Mouse (Mus musculus) stomach, embryonic 15.5 days (tissue): ENCODE measurements around the gene Fkbp2. TPM values are rescaled to one million over a fixed set of nuclear protein-coding genes. Genes with fewer than 3 reads are reported as not detected.
A peak's percentile ranks its signal among the peaks of the same experiment; 100 is the strongest.

Source experiments
- ATAC-seq: fragments of 200-750 bp; cut with Nextera tagmentation; 2 replicates; pipeline ENCODE4 v1.8.0; 2017; ENCODE audit warnings: low read depth, moderate number of reproducible peaks, moderate TSS enrichment; ENCODE audit not compliant: insufficient read depth, low FRiP score
- H3K27ac ChIP-seq: fragments of 300-500 bp; sonication (generic); 2 replicates; pipeline ENCODE4 v1.5.1; 2015; ENCODE audit warnings: mild to moderate bottlenecking, inconsistent platforms
- H3K27me3 ChIP-seq: fragments of 300-500 bp; sonication (generic); replicated peaks from 2 replicates; pipeline ENCODE4 v1.6.1; 2015; ENCODE audit warnings: inconsistent platforms
- H3K36me3 ChIP-seq: fragments of 300-500 bp; sonication (generic); 2 replicates; pipeline ENCODE4 v1.6.1; 2015; ENCODE audit warnings: inconsistent platforms
- H3K4me1 ChIP-seq: fragments of 300-500 bp; sonication (generic); 2 replicates; pipeline ENCODE4 v1.6.1; 2015; ENCODE audit warnings: inconsistent platforms
- H3K4me2 ChIP-seq: fragments of 300-500 bp; sonication (generic); 2 replicates; pipeline ENCODE4 v1.6.1; 2015; ENCODE audit warnings: mild to moderate bottlenecking, inconsistent platforms
- H3K4me3 ChIP-seq: fragments of 300-500 bp; sonication (generic); replicated peaks from 2 replicates; pipeline ENCODE4 v1.5.1; 2015; ENCODE audit warnings: inconsistent platforms
- H3K9ac ChIP-seq: fragments of 300-500 bp; sonication (generic); 2 replicates; pipeline ENCODE4 v1.6.1; 2015; ENCODE audit warnings: inconsistent platforms
- H3K9me3 ChIP-seq: fragments of 300-500 bp; sonication (generic); 2 replicates; pipeline ENCODE4 v1.6.1; 2016; ENCODE audit warnings: inconsistent platforms
- WGBS: fragments of 180-500 bp; shearing (Covaris S2); methylation state at CpG from one replicate; pipeline ENCODE4 v1.1.7; 2015; 5-methylcytosine and 5-hydroxymethylcytosine counted together
- polyA plus RNA-seq: library from polyadenylated mRNA; unstranded; fragments of >200 nt; fragmentation: Nextera tagmentation; extraction: Ambion mirVana; gene quantifications from 2 replicates; pipeline ENCODE4 v1.2.1, GENCODE M21; 2015

The Fkbp2 gene
- polyA plus RNA-seq, result 156 and 163 TPM in 2 replicates

GRCm38 (mm10) chr19:6980381-6981093 lies at the start of gene Fkbp2:
Fkbp2 (minus strand) TSS chr19:6980501.
- peak; percentile 87 for ATAC-seq
- Histone ChIP-seq H3K36me3 (peaks cover 22% of the 10 kb centered on the region; the same call in 1 of the 2 replicates), H3K9me3 (no peaks in the 10 kb centered on the region), H3K4me3 (peak within 1 kb of the TSS; percentile 75), H3K27ac (peak within 1 kb of the TSS; percentile 95), H3K4me1 (peaks cover 39% of the 10 kb centered on the region), H3K27me3 (no peaks in the 10 kb centered on the region), H3K9ac (peak within 1 kb of the TSS; percentile 66), H3K4me2 (peak within 1 kb of the TSS; percentile 89)
- 1% methylated on average over 38 of the region's 38 CpGs for WGBS

GRCm38 (mm10) chr19:7029531-7029930 lies 49.2 kb upstream of the Fkbp2 start:
- H3K36me3 ChIP-seq, result peaks cover 79% of the 10 kb centered on the region
- WGBS, result 94% methylated on average over 5 of the region's 5 CpGs

DNA sequence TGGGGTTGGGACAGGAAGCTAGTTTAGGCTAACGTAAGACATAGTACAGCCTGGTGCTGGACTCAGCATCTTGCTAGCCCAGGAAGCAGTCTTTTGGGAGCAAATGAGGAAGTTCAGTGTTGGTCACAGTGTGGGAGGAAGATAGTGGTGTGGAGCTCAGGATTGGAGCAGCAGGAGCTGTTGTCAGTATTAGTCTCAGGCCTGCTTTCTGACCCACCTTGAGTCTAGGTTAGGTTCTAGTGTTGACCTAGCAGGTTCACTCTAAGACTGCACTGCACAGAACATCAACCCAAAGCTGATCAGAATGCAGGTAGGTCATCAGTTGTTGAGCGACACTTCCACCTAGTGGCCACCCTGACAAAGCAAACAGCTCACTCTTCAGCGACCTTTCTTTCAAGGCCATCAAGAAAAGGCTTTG lies 39.9 kb upstream of the Fkbp2 start:
- 47% methylated on average over 3 of the region's 3 CpGs for WGBS
- H3K36me3 ChIP-seq, result peaks cover 48% of the 10 kb centered on the region
- no peak overlapping the region for H3K4me3 ChIP-seq
- no peak overlapping the region for H3K4me2 ChIP-seq
- no peaks in the 10 kb centered on the region for H3K27me3 ChIP-seq
- no peaks in the 10 kb centered on the region for H3K9me3 ChIP-seq
- no peak overlapping the region for H3K9ac ChIP-seq
- no peak; the same call in 1 of the 2 replicates for ATAC-seq
- H3K4me1 ChIP-seq, result no peaks in the 10 kb centered on the region
- 0 out of 2 replicates have a peak overlapping the region, but pooled peaks have one; percentile 8 for H3K27ac ChIP-seq

More at GRCm38 (mm10) chr19:7029531-7029930, 49.2 kb upstream of the Fkbp2 start:
- no peak overlapping the region for H3K27ac ChIP-seq
- ATAC-seq, result no peak
- H3K4me3 ChIP-seq, result no peak overlapping the region
- H3K9ac ChIP-seq, result no peak overlapping the region
- H3K4me2 ChIP-seq, result no peak overlapping the region
- no peaks in the 10 kb centered on the region for H3K9me3 ChIP-seq
- no peaks in the 10 kb centered on the region for H3K27me3 ChIP-seq
- H3K4me1 ChIP-seq, result no peaks in the 10 kb centered on the region

DNA sequence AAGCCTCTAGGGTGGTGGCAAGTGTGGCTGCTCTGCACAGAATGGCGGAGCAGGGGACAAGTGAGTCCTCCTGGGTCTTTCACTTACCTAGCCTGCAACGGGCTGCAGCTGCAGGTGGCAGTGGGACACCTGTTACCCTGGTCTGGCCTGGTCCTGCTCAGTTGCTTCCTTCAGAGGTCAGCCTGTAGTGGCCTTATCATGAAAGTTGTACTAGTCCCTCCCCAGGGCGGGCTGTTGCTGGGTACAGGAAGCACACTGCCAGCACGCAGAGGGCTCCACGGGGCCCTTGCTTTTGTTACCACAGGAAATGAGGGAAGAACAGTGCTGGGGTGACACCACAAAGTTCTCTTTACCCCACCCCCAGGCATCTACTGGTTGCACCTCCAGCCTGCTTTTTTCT lies 38.9 kb upstream of the Fkbp2 start, which contains the start of gene Fermt3:
Fermt3 (minus strand) TSS at position 279 of the 400 bp plus-strand sequence.
- Histone ChIP-seq H3K4me1 (no peaks in the 10 kb centered on the region), H3K36me3 (peaks cover 38% of the 10 kb centered on the region), H3K9ac (no peak within 1 kb of the TSS), H3K27ac (peak within 1 kb of the TSS; percentile 9), H3K9me3 (no peaks in the 10 kb centered on the region), H3K4me2 (no peak within 1 kb of the TSS), H3K4me3 (peak within 1 kb of the TSS; percentile 16), H3K27me3 (no peaks in the 10 kb centered on the region)
- peak; percentile 76 for ATAC-seq
- 64% methylated on average over 5 of the region's 5 CpGs for WGBS

DNA sequence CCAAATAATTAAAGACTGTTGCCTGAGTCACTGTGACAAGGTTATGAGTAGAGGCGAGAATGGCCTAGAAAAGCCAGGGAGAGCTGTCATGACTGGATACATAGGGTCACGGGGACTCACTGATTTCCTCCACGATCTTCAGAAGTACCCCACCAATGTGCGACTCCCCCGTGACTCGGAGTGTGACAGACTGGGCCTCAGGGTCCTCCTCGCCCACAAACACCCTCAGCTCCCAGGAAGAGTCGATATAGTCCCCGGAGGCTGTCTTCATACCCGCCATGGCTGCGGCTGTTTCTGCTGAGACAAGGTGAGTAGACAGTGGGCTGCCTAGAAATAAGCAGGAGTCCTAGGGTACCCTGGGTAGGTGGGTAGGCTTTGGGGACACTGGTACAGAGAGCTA lies 38.2 kb upstream of the Fkbp2 start:
- H3K27me3 ChIP-seq, result no peaks in the 10 kb centered on the region
- ATAC-seq, result no peak; the same call in 1 of the 2 replicates
- peak overlapping the region; percentile 16 for H3K4me3 ChIP-seq
- H3K9me3 ChIP-seq, result no peaks in the 10 kb centered on the region
- H3K4me1 ChIP-seq, result no peaks in the 10 kb centered on the region
- no peak overlapping the region for H3K4me2 ChIP-seq
- peak overlapping the region; percentile 9 for H3K27ac ChIP-seq
- H3K36me3 ChIP-seq, result peaks cover 34% of the 10 kb centered on the region
- H3K9ac ChIP-seq, result no peak overlapping the region
- 78% methylated on average over 11 of the region's 11 CpGs for WGBS

DNA sequence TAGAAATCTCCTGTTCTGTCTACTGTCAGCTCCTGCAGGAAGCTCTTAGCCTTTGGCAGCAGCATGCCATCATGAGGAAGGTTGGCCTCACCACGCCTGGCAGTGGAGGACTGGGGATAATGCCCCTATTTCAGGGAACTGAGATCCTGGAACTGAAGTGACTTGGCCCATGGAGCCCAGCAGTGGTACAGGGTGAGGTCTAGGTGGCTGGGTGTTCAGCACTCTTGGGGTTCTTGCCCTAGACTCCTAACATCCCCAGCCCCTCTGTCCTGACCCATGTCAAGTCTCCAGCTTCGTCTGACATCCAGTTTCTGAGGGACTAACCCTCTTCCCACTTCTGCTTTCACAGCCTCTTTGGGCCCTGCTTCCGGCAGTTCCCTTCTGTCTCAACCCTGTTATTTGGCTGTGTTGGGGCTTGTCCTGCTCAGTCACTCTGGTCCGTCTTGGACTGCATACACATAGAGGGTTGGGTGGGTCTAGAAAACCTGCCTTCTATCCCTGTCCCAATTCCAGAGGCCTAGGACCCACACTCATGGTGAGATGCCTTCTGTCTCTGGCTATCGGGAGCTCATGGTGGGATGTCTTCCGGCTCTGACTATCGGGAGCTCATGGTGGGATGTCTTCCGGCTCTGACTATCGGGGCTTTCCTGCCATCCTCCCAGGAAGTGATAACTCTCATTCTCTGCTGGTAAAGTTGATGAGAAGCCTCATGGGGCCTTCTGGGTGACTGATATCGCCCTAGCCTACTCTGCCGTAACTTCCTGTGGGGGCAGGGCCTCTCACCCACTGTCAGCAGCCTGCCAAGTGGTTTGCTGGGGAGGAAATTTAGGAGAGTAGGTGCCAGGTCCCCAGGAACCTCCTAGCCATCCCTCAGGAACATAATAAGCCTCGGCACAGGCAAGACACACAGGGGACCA lies 37.5 kb upstream of the Fkbp2 start:
- peak overlapping the region; percentile 16; the same call in 1 of the 2 replicates for H3K4me3 ChIP-seq
- H3K9me3 ChIP-seq, result no peaks in the 10 kb centered on the region
- peaks cover 29% of the 10 kb centered on the region for H3K36me3 ChIP-seq
- peak overlapping the region; percentile 44 for H3K27ac ChIP-seq
- ATAC-seq, result peak; percentile 61; the same call in 1 of the 2 replicates
- WGBS, result 73% methylated on average over 12 of the region's 12 CpGs
- H3K4me1 ChIP-seq, result no peaks in the 10 kb centered on the region
- H3K4me2 ChIP-seq, result no peak overlapping the region
- no peaks in the 10 kb centered on the region for H3K27me3 ChIP-seq
- no peak overlapping the region for H3K9ac ChIP-seq

DNA sequence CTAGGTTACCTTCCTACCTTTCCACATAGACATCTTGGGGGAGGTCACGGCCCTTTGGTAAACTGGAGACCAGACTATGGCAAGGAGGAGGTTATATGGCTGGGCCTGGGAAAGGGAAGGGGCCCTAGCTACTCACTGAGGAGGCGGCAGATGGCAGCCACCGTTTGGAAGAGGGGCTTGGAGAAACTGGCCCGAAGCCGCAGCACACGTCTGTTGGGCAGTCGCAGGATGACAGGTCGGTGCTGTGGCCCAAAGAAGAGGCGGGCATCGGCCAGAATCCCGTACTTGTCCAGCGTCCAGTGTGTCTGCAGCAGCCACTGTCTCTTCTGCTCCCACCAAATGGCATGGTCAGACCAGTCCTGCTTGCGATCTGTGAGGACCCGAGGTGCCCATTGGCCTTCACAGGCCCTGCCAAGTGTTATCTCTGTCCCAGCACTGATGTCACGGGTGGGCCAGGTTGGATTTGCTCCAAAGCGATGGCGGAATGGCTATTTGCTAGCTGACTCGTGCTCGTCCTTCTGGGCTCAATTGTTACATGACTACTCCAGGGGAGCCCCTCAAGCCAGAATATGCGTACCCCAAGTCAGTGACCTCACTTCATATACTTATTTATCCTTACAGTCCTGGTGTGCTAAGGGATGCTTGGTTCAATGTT lies 34.3 kb upstream of the Fkbp2 start:
- H3K4me3 ChIP-seq, result no peak overlapping the region
- no peaks in the 10 kb centered on the region for H3K36me3 ChIP-seq
- ATAC-seq, result no peak
- 90% methylated on average over 20 of the region's 20 CpGs for WGBS
- H3K27me3 ChIP-seq, result no peaks in the 10 kb centered on the region
- no peaks in the 10 kb centered on the region for H3K9me3 ChIP-seq
- no peak overlapping the region for H3K4me2 ChIP-seq
- H3K27ac ChIP-seq, result no peak overlapping the region
- H3K9ac ChIP-seq, result no peak overlapping the region
- no peaks in the 10 kb centered on the region for H3K4me1 ChIP-seq

DNA sequence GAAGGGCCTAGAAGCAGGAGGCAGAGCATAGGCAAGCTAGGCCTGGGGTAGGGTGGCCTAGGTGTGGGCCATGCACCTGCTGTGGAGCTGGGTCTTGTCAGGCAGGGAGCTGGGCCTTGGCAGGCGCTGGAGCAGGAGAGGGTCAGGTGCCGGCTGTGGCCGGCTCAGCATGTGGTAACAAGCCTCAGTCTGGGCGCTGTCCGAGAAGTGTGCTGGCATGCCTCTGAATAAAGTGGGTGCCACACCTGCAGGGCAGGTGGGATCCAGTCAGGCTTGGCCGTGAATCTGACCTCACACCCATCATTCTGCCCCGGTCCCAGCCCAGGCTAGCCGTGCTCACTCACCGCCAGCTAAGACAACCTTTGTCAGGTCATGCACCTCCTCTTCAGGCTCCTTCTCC lies 33.7 kb upstream of the Fkbp2 start:
- no peak for ATAC-seq

DNA sequence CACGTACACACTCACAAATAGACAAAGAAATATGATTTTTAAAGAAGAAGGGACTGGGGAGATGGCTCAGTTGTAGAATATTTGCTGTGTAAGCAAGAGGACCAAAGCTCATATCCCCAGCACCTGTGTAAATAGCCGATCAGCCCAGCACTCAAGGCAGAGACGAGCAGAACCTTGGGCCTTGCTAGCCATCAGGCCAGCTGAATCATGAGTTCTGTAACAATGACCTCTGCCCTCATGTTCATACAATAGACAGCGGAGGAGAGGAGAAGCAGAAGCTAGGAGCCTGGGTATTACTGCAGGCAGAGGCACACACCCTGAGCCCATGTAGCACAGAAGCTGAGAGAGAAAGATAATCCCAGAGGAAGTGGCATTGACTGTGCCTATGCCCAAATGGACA lies 32.1 kb upstream of the Fkbp2 start:
- H3K9me3 ChIP-seq, result no peaks in the 10 kb centered on the region
- H3K4me2 ChIP-seq, result no peak overlapping the region
- no peak overlapping the region for H3K9ac ChIP-seq
- no peaks in the 10 kb centered on the region for H3K27me3 ChIP-seq
- WGBS, result 60% methylated on average over 4 of the region's 4 CpGs
- no peak overlapping the region for H3K4me3 ChIP-seq
- no peaks in the 10 kb centered on the region for H3K36me3 ChIP-seq
- no peaks in the 10 kb centered on the region for H3K4me1 ChIP-seq
- no peak overlapping the region for H3K27ac ChIP-seq
- ATAC-seq, result no peak

More for the DNA sequence above, 33.7 kb upstream of the Fkbp2 start:
- Histone ChIP-seq H3K27me3 (no peaks in the 10 kb centered on the region), H3K27ac (no peak overlapping the region), H3K9me3 (no peaks in the 10 kb centered on the region), H3K4me1 (no peaks in the 10 kb centered on the region), H3K9ac (no peak overlapping the region), H3K36me3 (no peaks in the 10 kb centered on the region), H3K4me2 (no peak overlapping the region), H3K4me3 (no peak overlapping the region)
- 87% methylated on average over 9 of the region's 9 CpGs for WGBS

DNA sequence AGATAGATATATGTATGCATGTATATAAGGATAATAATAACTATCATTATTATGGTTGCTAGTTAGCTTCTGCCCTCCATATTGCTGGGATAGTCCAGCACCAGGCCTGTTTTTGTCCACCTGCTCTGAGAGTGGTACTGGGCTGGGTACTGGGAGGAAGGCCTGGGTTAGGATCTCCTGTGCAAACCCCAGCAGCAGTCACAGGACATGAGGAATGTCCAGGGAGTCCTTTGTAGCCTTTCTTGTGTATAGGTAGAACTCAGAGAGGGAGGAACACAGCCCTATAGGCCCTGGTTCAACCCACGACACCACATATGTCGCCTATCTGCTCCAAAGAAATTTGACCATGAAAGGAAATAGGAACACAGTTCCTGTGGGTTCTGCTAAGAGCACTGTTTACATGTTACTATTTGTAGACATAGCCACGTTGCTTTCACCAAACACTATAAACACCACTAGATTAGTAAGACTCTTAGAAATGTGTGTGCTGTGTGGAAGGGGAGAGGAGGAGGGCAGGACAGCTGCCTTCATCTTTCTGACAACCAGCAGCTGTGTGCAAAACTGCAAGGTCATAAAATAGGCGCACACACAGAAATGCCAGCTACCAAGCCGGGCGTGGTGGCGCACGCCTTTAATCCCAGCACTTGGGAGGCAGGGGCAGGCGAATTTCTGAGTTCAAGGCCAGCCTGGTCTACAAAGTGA lies 26.7 kb upstream of the Fkbp2 start:
- Histone ChIP-seq H3K4me1 (no peaks in the 10 kb centered on the region), H3K27me3 (no peaks in the 10 kb centered on the region), H3K9ac (no peak overlapping the region), H3K36me3 (no peaks in the 10 kb centered on the region), H3K4me2 (no peak overlapping the region), H3K4me3 (no peak overlapping the region), H3K27ac (peak overlapping the region; percentile 82), H3K9me3 (no peaks in the 10 kb centered on the region)
- ATAC-seq, result peak; percentile 23; the same call in 1 of the 2 replicates
- WGBS, result 66% methylated on average over 9 of the region's 9 CpGs
